Mouse (Mus musculus) bone marrow, adult 2 months (tissue): ENCODE data around the gene Phtf2. TPM values are rescaled to one million over a fixed set of nuclear protein-coding genes. Genes with fewer than 3 reads are reported as not detected.
A peak's percentile ranks its signal among the peaks of the same experiment; 100 is the strongest.

Experiments used
- H3K27ac ChIP-seq: fragments of 200-500 bp; 2 replicates; pipeline ENCODE4 v1.5.1; 2012; ENCODE audit warnings: low read depth, mild to moderate bottlenecking, control low read depth, inconsistent platforms, low read length; ENCODE audit not compliant: control insufficient read depth, poor library complexity, insufficient read depth
- H3K4me1 ChIP-seq: fragments of 200-500 bp; 2 replicates; pipeline ENCODE4 v1.6.1; 2011; ENCODE audit warnings: low read length; ENCODE audit not compliant: control insufficient read depth, insufficient read depth
- H3K4me3 ChIP-seq: fragments of 200-500 bp; replicated peaks from 2 replicates; pipeline ENCODE3; 2011; ENCODE audit warnings: mild to moderate bottlenecking, low read depth, low read length, control low read depth; ENCODE audit not compliant: control insufficient read depth
- CTCF ChIP-seq: fragments of 200-500 bp; IDR thresholded peaks from 2 replicates; pipeline ENCODE4 v1.5.1; 2011; ENCODE audit warnings: low read length, control low read depth; ENCODE audit not compliant: control insufficient read depth, insufficient read depth
- POLR2A ChIP-seq: fragments of 200-500 bp; IDR thresholded peaks from 2 replicates; pipeline ENCODE4 v1.6.1; 2011; ENCODE audit warnings: low read depth, mild to moderate bottlenecking, control low read depth, low read length, borderline replicate concordance; ENCODE audit not compliant: control insufficient read depth
- WGBS: fragments of 180-500 bp; shearing (Covaris S2); methylation state at CpG from one replicate; pipeline ENCODE4 v1.1.7; 2018; 5-methylcytosine and 5-hydroxymethylcytosine counted together
- polyA plus RNA-seq: library from polyadenylated mRNA; stranded (reverse); fragments of >200 nt; gene quantifications from 2 replicates; pipeline ENCODE4 v1.2.4, GENCODE M21; 2011; ENCODE audit warnings: low replicate concordance; ENCODE audit not compliant: missing spikeins, insufficient read depth, insufficient read length

Gene Phtf2
- polyA plus RNA-seq, 1 experiment, result 4.6 TPM

GRCm38 (mm10) chr5:20913372-20914275 lies 31.7 kb upstream of the Phtf2 start:
- Histone ChIP-seq H3K4me3 (no peak overlapping the region), H3K27ac (no peak overlapping the region), H3K4me1 (no peaks in the 10 kb centered on the region; the same call in 1 of the 2 replicates)
- 72% methylated on average over 11 of the region's 11 CpGs for WGBS
- TF ChIP-seq POLR2A, result no peak
- TF ChIP-seq CTCF, result no peak

- TF ChIP-seq CTCF (no peak), POLR2A (no peak)
- H3K4me3 ChIP-seq, result no peak overlapping the region
- no peaks in the 10 kb centered on the region; the same call in 1 of the 2 replicates for H3K4me1 ChIP-seq
- WGBS, result 82% methylated on average over 2 of the region's 2 CpGs
- no peak overlapping the region for H3K27ac ChIP-seq
Observed at GRCm38 (mm10) chr5:20911741-20912140, 29.8 kb upstream of the Phtf2 start.

GRCm38 (mm10) chr5:20906191-20906590 lies 24.3 kb upstream of the Phtf2 start:
- H3K4me3 ChIP-seq, result no peak overlapping the region
- no peaks in the 10 kb centered on the region for H3K4me1 ChIP-seq
- no peak for TF ChIP-seq POLR2A
- TF ChIP-seq CTCF, result no peak
- 81% methylated on average over 7 of the region's 7 CpGs for WGBS
- no peak overlapping the region for H3K27ac ChIP-seq

- H3K27ac ChIP-seq, result no peak overlapping the region
- TF ChIP-seq CTCF (no peak), POLR2A (no peak)
- no peaks in the 10 kb centered on the region for H3K4me1 ChIP-seq
- H3K4me3 ChIP-seq, result no peak overlapping the region
- 64% methylated on average over 2 of the region's 2 CpGs for WGBS
Observed at GRCm38 (mm10) chr5:20905437-20905836, 23.5 kb upstream of the Phtf2 start.

DNA sequence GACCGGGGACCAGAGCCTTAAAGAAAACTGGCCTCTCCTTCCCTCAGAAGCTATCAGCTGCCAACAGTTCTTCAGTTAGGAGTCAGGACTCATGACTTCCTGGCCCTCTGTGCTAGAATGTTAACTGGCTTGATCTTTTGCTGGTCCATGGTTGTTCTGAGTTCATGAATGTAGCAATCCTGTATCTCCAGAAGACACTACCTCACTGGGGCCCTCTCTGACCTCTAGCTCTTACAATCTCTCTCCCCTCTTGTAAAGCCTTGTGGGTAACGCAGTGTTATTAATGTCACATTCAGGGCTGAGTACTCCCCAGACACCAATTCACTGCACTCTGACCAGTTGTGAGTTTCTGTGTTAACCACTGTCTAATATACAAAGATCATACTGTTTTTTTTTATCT lies 22.7 kb upstream of the Phtf2 start:
- Histone ChIP-seq H3K4me1 (no peaks in the 10 kb centered on the region), H3K4me3 (no peak overlapping the region), H3K27ac (no peak overlapping the region)
- WGBS, result 73% methylated on average over 2 of the region's 2 CpGs
- no peak for TF ChIP-seq CTCF
- TF ChIP-seq POLR2A, result no peak

GRCm38 (mm10) chr5:20897446-20898167 lies 15.7 kb upstream of the Phtf2 start:
- 39% methylated on average over 2 of the region's 2 CpGs for WGBS
- no peak overlapping the region for H3K27ac ChIP-seq
- no peak overlapping the region for H3K4me3 ChIP-seq
- TF ChIP-seq CTCF (no peak), POLR2A (no peak)
- H3K4me1 ChIP-seq, result no peaks in the 10 kb centered on the region

- H3K4me3 ChIP-seq, result peak overlapping the region; percentile 3
- TF ChIP-seq POLR2A (no peak), CTCF (no peak)
- WGBS, result 64% methylated on average over 4 of the region's 4 CpGs
- no peak overlapping the region for H3K27ac ChIP-seq
- peaks cover 2% of the 10 kb centered on the region; the same call in 1 of the 2 replicates for H3K4me1 ChIP-seq
Observed at GRCm38 (mm10) chr5:20884036-20884620, 2.2 kb upstream of the Phtf2 start.
